Mouse (Mus musculus) ES-Bruce4 (cell line): ENCODE results near the gene Heatr1.

Source experiments
- EP300 ChIP-seq: IDR thresholded peaks from 2 replicates; pipeline ENCODE4 v1.6.1; 2011; ENCODE audit warnings: low read depth, low read length; ENCODE audit not compliant: insufficient read depth
- POLR2A ChIP-seq: IDR thresholded peaks from one replicate; pipeline ENCODE4 v1.8.1; 2011; ENCODE audit warnings: low read length; ENCODE audit not compliant: insufficient read depth

GRCm38 (mm10) chr13:12453150-12453549 is 58.3 kb downstream of the Heatr1 start:
- TF ChIP-seq POLR2A: no peak
- no peak for TF ChIP-seq EP300
